Mouse (Mus musculus) ovary, postnatal 36 days (tissue): ENCODE measurements at regions not wholly inside any gene's neighbourhood (a gene's known extent, or its start where the extent isn't known, plus 50 kb on each side); places are given as distances from the start of the nearest gene placed in this dataset.
"Not testable (repeated sequence)": the region's sequence is repeated elsewhere in the genome, so short reads cannot be mapped to it uniquely, and the experiment has no call there.

Experiments used
- DNase-seq: peaks from one replicate; pipeline ENCODE4 v3.0.0; 2022; ENCODE audit warnings: low spot score, mixed read lengths

DNA sequence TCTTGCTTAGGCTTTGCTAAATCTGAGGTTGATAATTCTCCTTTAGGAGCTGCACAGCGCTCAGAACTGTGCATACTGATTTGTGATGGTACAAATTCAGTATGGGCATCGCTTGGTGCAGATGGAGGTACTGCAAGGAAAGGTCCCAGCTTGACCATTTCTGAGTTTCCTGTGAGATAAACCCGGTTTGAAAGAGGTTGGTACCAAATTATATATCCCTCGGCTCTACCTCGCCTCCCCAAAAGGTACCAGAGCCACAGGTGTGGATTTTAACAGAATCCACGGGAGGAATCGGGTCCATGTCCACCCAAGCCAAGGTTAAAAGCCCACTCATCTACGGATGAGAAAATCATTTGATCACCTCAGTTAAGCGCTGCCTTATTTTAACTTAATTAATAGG, 172.5 kb upstream of the Zfp808 start:
- not testable (repeated sequence) for DNase-seq

- DNase-seq, result not testable (repeated sequence)
These were observed 150.8 kb upstream of the Zfp808 start for GRCm38 (mm10) chr13:61978856-61979255.

- DNase-seq, result not testable (repeated sequence)
These were observed 133.2 kb upstream of the Zfp808 start for GRCm38 (mm10) chr13:61996519-61996918.

DNA sequence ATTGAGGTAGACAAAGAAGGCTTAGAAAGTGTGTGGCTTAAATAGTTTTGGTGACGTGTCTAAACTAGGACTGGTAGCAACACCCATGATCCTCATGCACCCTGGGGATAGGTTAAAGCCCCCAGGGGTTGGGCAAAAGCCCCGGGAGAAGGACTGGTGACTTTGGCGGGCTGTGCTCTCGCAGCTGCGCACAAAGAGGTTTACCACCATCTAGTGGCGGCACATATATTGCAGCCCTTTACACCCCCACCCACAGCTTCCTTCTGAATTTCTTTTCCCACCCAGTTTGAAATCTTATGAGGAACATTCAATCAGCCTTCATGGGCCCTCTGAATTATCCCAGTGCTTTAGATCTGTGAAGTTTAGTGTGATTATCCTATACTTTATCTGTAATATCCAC, 130.9 kb upstream of the Zfp808 start:
- DNase-seq, result peak; percentile 6

- not testable (repeated sequence) for DNase-seq
These were observed 122.4 kb upstream of the Zfp808 start for GRCm38 (mm10) chr13:62007321-62007720.

- peak; percentile 17 for DNase-seq
These were observed 114.1 kb upstream of the Zfp808 start for GRCm38 (mm10) chr13:62015424-62016167.

DNA sequence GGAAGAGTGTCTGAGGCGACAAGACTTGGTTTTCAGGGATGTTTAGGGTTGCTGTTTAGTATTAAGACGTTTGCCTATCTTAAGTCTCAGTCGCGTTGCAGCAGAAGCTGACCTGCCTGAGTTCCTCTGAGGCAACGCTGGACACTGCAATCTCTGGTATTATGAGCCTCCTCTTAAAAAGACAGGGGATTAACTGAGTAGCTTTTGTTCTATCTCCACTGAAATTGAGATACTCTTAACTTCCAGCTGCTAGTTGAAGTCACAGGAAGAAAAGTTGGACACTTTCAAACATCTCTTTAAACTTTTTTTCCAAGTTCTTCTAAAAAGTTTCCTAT, 113.6 kb upstream of the Zfp808 start:
- DNase-seq, result not testable (repeated sequence)

DNA sequence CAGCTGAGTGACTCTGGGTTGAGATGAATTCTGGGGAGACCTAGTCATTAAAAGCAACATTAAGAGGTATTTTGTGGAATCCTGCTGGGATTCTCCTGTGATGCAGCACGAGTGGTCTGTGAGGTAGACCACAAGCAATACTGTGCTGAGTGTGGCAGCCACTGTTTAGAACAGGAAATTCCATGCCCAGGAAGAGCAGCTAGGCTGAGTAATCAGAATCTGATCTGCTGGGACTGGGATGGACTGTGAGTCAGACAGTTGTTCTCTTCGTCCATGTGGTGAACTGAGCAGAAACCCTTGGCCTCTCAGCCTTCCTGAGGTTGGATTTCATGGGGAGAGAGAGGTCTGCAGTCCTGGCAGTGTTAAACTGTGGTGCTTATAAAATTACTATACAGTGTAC, 92.0 kb upstream of the Zfp808 start:
- not testable (repeated sequence) for DNase-seq

DNA sequence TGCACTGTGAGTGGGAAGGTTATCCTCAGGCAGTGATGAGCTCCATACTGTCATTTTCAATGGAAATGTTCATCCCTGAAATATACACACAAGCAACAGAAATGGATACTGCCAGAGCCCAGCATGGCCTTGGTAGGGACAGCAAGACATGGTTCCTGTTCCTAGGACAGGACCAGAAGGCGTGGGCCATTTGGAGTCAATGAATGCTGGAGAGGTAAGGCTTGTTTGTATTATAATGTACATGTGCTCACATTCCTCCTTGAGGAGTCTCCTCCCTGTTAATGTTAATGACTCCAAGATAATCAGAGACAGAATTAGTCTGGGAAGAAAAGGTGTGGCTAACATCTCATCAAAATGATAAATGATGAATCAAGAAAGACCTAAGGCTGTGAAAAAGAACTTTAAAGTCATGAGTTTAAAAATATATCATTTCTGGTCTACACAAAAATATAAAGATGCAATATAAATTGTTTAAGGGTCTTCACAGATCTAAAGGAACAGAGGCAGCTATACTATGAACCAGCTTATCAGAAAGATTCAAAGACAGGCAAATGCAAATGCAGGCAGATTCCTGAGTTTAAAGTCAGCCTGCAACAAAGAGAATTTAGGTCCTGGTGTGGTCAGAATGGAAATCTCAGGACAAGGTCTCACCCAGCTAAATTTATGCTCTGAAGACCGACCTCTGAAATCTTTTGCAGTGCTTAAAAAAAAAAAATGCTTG, 51.6 kb upstream of the Zfp808 start:
- DNase-seq, result not testable (repeated sequence)

GRCm38 (mm10) chr13:62078893-62079292, 50.8 kb upstream of the Zfp808 start:
- not testable (repeated sequence) for DNase-seq
